Mouse (Mus musculus) neural tube, embryonic 11.5 days (tissue): ENCODE data around the gene Nop53. TPM values are rescaled to one million over a fixed set of nuclear protein-coding genes. Genes with fewer than 3 reads are reported as not detected.
A peak's percentile ranks its signal among the peaks of the same experiment; 100 is the strongest.
"Not testable (repeated sequence)": the region's sequence is repeated elsewhere in the genome, so short reads cannot be mapped to it uniquely, and the experiment has no call there.

Experiments
- ATAC-seq: fragments of 200-750 bp; cut with Nextera tagmentation; 2 replicates; pipeline ENCODE4 v1.8.0; 2017; ENCODE audit warnings: moderate number of reproducible peaks, mild to moderate bottlenecking, moderate TSS enrichment, moderate library complexity; ENCODE audit not compliant: insufficient read depth, low FRiP score, low TSS enrichment
- DNase-seq: peaks from one replicate; pipeline ENCODE4 v3.0.0-alpha.2; 2015; ENCODE audit warnings: low spot score
- H3K27ac ChIP-seq: fragments of 300-500 bp; sonication (generic); 2 replicates; pipeline ENCODE4 v1.5.1; 2014; ENCODE audit warnings: low read depth, mild to moderate bottlenecking, low read length
- H3K27me3 ChIP-seq: fragments of 300-500 bp; sonication (generic); 2 replicates; pipeline ENCODE4 v1.6.1; 2014; ENCODE audit warnings: mild to moderate bottlenecking, low read length, mixed read lengths; ENCODE audit not compliant: control insufficient read depth, insufficient read depth
- H3K36me3 ChIP-seq: fragments of 300-500 bp; sonication (generic); 2 replicates; pipeline ENCODE4 v1.6.1; 2014; ENCODE audit warnings: mild to moderate bottlenecking, low read length, moderate library complexity, mixed read lengths; ENCODE audit not compliant: control insufficient read depth, insufficient read depth
- H3K4me1 ChIP-seq: fragments of 300-500 bp; sonication (generic); 2 replicates; pipeline ENCODE4 v1.6.1; 2014; ENCODE audit warnings: low read length, mixed read lengths; ENCODE audit not compliant: control insufficient read depth, insufficient read depth
- H3K4me2 ChIP-seq: fragments of 300-500 bp; sonication (generic); 2 replicates; pipeline ENCODE4 v1.6.1; 2014; ENCODE audit warnings: low read depth, mild to moderate bottlenecking, moderate library complexity
- H3K4me3 ChIP-seq: fragments of 300-500 bp; sonication (generic); 2 replicates; pipeline ENCODE4 v1.5.1; 2014; ENCODE audit warnings: low read depth, low read length
- H3K9ac ChIP-seq: fragments of 300-500 bp; sonication (generic); 2 replicates; pipeline ENCODE4 v1.6.1; 2014; ENCODE audit warnings: mild to moderate bottlenecking, low read length
- H3K9me3 ChIP-seq: fragments of 300-500 bp; sonication (generic); 2 replicates; pipeline ENCODE4 v1.6.1; 2016; ENCODE audit warnings: low read length; ENCODE audit not compliant: control insufficient read depth
- WGBS: fragments of 180-500 bp; shearing (Covaris S2); extraction: QIAGEN DNeasy Blood & Tissue Kit; methylation state at CpG from one replicate; pipeline ENCODE4 v1.1.7; 2014; 5-methylcytosine and 5-hydroxymethylcytosine counted together
- polyA plus RNA-seq: library from polyadenylated mRNA; unstranded; fragments of >200 nt; fragmentation: Nextera tagmentation; extraction: Ambion mirVana; gene quantifications from 2 replicates; pipeline ENCODE4 v1.2.1, GENCODE M21; 2014

The Nop53 gene
- polyA plus RNA-seq, 1 experiment from 2014 or later, result 182 TPM

DNA sequence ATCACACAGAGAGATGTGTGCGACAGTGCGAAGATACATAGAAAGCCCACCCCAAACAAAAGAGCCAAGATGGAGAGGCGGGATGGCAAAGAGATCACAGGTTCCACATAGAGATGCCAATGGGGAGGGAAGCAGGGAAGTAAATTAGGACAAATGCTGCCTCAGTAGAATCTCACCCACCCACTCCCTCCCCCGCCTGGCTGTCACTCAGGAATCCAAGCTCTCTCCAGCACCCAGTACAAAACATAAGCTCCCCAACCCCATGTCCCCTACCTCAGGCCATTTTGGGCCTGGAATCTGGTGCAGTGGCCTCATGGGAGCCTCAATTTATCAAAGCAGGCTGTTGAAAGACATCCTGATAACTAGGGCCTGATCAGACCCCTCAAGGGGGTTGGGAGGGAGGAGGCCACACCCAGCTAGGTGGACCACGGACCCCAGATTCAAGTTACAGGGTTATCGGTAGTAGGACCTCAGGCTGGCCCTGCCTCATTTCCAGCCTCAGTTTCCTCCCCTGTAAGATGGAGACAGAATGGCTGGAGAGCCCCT is 25.2 kb downstream of the Nop53 start:
- DNase-seq (no peak), ATAC-seq (no peak)
- H3K9me3 ChIP-seq, result no peaks in the 10 kb centered on the region
- 94% methylated on average over 6 of the region's 6 CpGs for WGBS
- H3K4me2 ChIP-seq, result peak overlapping the region; percentile 81
- H3K36me3 ChIP-seq, result peaks cover 13% of the 10 kb centered on the region
- peak overlapping the region; percentile 55 for H3K4me3 ChIP-seq
- H3K4me1 ChIP-seq, result peaks cover 17% of the 10 kb centered on the region
- H3K27ac ChIP-seq, result no peak overlapping the region
- H3K9ac ChIP-seq, result no peak overlapping the region
- H3K27me3 ChIP-seq, result no peaks in the 10 kb centered on the region

DNA sequence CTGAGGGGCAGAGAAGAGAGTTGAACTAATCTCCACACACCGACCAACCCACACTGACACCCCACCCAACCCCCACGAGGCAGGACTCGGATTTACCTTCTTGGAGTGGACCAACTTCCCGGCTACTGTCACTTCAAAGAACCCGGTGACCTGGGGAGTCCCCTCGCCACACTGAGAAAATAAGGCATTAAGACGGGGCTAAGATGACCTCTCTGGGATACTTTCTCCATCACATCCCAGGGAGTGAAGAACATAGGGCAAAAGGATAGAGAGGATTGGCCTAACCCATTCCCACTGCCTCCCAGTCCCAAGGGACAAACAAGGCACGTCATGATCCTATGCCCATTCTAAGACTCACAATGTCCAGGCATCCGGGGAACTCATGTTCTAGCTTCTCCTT is 25.9 kb downstream of the Nop53 start:
- Histone ChIP-seq H3K9me3 (no peaks in the 10 kb centered on the region), H3K36me3 (peaks cover 13% of the 10 kb centered on the region), H3K27ac (no peak overlapping the region), H3K27me3 (no peaks in the 10 kb centered on the region), H3K4me1 (peaks cover 17% of the 10 kb centered on the region), H3K4me2 (peak overlapping the region; percentile 81), H3K4me3 (no peak overlapping the region), H3K9ac (no peak overlapping the region)
- no peak for ATAC-seq
- WGBS, result 94% methylated on average over 9 of the region's 9 CpGs
- DNase-seq, result no peak

DNA sequence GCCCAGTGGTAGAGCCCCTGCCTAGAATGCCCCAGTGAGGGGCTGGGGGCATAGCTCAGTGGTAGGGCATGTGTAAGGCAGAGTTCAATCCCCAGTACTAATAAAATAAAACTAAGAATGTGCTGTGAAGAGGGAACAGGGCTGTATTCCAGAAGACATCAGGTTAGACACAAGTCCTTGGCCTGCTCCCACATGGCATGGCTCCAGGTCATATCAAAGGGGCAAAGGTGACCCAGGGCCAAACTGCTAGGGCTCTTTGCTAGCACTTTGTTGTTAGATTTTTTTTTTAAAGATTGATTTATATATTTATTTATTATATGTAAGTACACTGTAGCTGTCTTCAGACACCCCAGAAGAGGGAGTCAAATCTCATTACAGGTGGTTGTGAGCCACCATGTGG is 27.5 kb downstream of the Nop53 start:
- Histone ChIP-seq H3K4me3 (no peak overlapping the region), H3K9ac (no peak overlapping the region), H3K27ac (no peak overlapping the region), H3K4me2 (no peak overlapping the region), H3K36me3 (peaks cover 13% of the 10 kb centered on the region), H3K4me1 (peaks cover 17% of the 10 kb centered on the region), H3K9me3 (no peaks in the 10 kb centered on the region), H3K27me3 (no peaks in the 10 kb centered on the region)
- DNase-seq (no peak), ATAC-seq (no peak)

DNA sequence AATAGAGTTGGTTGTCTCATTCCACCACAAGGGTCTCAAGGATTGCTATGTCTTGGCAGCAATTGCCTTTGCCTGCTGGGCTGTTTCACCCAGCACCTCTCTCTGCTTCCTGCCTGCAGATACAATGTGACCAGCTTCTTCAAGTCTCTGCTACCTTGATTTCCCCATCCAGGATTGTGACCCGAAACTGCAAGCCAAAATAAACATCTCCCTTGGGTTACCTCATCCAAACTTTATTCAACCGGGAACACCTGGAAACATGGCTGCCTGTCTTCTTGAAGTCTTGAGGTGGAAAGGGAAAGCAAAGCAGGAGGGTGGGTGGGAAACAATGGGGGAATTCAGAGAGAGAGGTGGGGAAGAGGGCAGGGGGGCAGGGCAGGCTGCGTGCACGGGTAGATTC is 28.9 kb downstream of the Nop53 start:
- Histone ChIP-seq H3K36me3 (peaks cover 13% of the 10 kb centered on the region), H3K27me3 (no peaks in the 10 kb centered on the region), H3K9ac (no peak overlapping the region), H3K4me3 (no peak overlapping the region), H3K4me1 (peaks cover 12% of the 10 kb centered on the region), H3K9me3 (no peaks in the 10 kb centered on the region), H3K27ac (no peak overlapping the region), H3K4me2 (no peak overlapping the region)
- no peak for DNase-seq
- no peak for ATAC-seq
- 90% methylated on average over 4 of the region's 4 CpGs for WGBS

DNA sequence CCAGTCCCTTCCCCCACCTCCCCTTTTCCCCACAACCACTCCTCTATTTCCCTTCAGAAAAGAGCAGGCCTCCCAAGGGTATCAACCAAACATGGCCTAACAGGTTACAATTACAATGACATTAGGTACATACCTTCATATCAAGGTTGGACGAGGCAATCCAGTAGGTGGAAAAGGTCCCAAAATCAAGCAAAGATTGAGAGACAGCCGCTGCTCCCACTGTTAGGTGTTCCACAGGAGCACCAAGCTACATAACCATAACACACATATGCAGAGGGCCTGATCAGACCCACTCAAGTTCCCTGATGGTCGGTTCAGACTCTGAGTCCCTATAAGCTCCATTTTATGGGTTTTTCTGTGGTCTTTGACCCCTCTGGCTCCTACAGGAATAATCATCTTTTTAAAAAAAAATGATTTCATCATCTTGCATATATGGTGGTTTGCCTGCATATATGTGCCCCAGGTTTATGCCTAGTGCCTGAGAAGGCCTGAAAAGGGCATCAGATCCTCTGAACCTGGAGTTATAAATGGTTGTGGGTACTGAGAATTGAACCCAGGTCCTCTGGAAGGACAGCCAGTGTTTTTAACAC is 29.6 kb downstream of the Nop53 start:
- no peak overlapping the region for H3K27ac ChIP-seq
- H3K36me3 ChIP-seq, result peaks cover 13% of the 10 kb centered on the region
- no peak overlapping the region for H3K9ac ChIP-seq
- 84% methylated on average over 3 of the region's 3 CpGs for WGBS
- no peak for ATAC-seq
- H3K4me3 ChIP-seq, result no peak overlapping the region
- DNase-seq, result no peak
- H3K9me3 ChIP-seq, result no peaks in the 10 kb centered on the region
- H3K4me2 ChIP-seq, result no peak overlapping the region
- H3K4me1 ChIP-seq, result peaks cover 10% of the 10 kb centered on the region
- no peaks in the 10 kb centered on the region for H3K27me3 ChIP-seq

DNA sequence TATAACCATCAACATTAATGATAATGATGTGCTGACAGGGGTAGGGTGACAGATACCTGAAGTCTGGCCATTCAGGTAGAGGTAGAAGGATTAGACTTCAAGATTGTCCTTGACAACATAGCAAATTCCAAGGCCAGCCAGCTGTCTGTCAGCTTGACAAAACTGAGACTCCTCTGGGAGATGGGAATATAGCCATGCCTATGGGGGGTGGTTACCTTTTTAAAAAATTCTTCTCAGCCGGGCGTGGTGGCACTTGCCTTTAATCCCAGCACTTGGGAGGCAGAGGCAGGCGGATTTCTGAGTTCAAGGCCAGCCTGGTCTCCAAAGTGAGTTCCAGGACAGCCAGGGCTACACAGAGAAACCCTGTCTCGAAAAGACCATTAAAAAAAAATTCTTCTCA is 30.2 kb downstream of the Nop53 start:
- not testable (repeated sequence) for H3K27me3 ChIP-seq, DNase-seq, H3K9ac ChIP-seq, H3K4me1 ChIP-seq, ATAC-seq, H3K9me3 ChIP-seq, H3K27ac ChIP-seq, H3K4me3 ChIP-seq, H3K4me2 ChIP-seq
- H3K36me3 ChIP-seq, result peaks cover 13% of the 10 kb centered on the region
- WGBS, result 88% methylated on average over 4 of the region's 4 CpGs

DNA sequence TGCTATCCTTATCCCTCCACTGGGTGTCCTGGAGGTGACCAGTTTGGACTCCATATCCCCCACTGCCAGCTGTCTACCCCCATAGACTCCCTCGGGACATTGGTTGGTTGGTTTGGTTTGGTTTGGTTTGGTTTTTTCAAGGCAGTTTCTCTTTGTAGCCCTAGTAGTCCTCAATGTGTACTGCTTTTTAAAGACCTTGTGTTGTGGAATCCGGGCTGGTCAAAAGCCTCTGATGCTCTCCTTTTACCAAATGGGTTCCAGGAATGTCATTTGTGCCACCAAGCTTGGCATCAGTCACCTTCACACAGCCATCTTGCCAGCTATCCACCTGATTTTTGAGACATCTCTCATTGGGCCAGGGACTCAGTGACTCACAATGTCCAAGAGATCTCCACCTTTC is 31.1 kb downstream of the Nop53 start:
- no peak for ATAC-seq
- Histone ChIP-seq H3K4me3 (no peak overlapping the region), H3K36me3 (peaks cover 7% of the 10 kb centered on the region), H3K27ac (no peak overlapping the region), H3K9me3 (no peaks in the 10 kb centered on the region), H3K27me3 (no peaks in the 10 kb centered on the region), H3K4me1 (no peaks in the 10 kb centered on the region), H3K9ac (no peak overlapping the region), H3K4me2 (no peak overlapping the region)
- DNase-seq, result no peak
- WGBS, result 83% methylated on average over 2 of the region's 2 CpGs

DNA sequence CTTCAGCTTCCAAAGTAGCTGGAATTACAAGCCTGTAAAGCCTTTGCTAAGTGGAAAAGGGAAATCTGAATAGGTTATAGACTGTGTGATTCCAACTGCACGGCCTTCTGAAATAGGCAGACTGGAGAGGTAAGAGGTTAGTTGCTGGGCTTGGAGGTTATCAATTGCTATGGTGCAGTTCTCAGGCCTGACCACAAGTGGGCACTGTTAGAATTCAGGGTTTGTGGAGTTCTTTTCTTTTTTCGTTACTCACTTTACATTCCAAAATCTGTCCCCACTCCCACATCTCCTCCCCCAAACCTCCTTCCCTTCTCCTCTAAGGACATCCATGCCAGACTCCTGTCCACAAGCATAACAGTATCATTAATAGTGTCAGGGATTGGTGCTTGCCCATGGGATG is 31.6 kb downstream of the Nop53 start:
- no peak for ATAC-seq
- DNase-seq, result peak; percentile 34
- no peaks in the 10 kb centered on the region for H3K4me1 ChIP-seq
- H3K4me3 ChIP-seq, result no peak overlapping the region
- H3K4me2 ChIP-seq, result no peak overlapping the region
- H3K9ac ChIP-seq, result no peak overlapping the region
- no peaks in the 10 kb centered on the region for H3K9me3 ChIP-seq
- peaks cover 2% of the 10 kb centered on the region; the same call in 1 of the 2 replicates for H3K36me3 ChIP-seq
- no peak overlapping the region for H3K27ac ChIP-seq
- H3K27me3 ChIP-seq, result no peaks in the 10 kb centered on the region
- 41% methylated on average over 2 of the region's 2 CpGs for WGBS

DNA sequence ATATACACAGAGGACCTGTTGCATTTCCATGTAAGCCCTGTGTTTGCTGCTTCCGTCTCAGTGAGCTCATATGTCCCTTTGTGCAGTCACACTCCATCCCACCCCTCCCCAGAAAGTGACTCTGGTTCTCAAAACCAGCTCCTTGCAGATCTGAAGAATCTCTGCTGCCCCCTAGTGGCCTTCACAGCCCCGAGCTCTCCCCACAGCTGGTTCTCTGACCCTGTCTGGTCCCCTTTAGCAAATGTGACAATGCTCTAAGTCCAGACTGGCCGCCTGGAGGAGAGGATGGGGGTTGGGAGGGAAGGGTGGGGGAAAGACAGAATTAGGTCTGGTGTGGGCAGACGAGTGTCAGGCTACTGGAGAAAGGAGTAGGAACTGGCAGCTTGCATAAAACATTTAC is 33.7 kb downstream of the Nop53 start:
- H3K27ac ChIP-seq, result no peak overlapping the region
- H3K36me3 ChIP-seq, result peaks cover 2% of the 10 kb centered on the region; the same call in 1 of the 2 replicates
- ATAC-seq (peak; percentile 54), DNase-seq (peak; percentile 83)
- H3K4me3 ChIP-seq, result no peak overlapping the region
- no peaks in the 10 kb centered on the region for H3K27me3 ChIP-seq
- H3K9me3 ChIP-seq, result no peaks in the 10 kb centered on the region
- no peak overlapping the region for H3K9ac ChIP-seq
- H3K4me1 ChIP-seq, result no peaks in the 10 kb centered on the region
- 4% methylated on average over 4 of the region's 4 CpGs for WGBS
- H3K4me2 ChIP-seq, result no peak overlapping the region
